Mouse (Mus musculus) yolk sac, embryonic 10.5 days (tissue): ENCODE measurements around the gene Lct.
"Not testable (repeated sequence)": the region's sequence is repeated elsewhere in the genome, so short reads cannot be mapped to it uniquely, and the experiment has no call there.

Experiments used
- DNase-seq: peaks from one replicate; pipeline ENCODE4 v3.0.0-alpha.2; 2017; ENCODE audit warnings: low spot score

Lct gene

DNA sequence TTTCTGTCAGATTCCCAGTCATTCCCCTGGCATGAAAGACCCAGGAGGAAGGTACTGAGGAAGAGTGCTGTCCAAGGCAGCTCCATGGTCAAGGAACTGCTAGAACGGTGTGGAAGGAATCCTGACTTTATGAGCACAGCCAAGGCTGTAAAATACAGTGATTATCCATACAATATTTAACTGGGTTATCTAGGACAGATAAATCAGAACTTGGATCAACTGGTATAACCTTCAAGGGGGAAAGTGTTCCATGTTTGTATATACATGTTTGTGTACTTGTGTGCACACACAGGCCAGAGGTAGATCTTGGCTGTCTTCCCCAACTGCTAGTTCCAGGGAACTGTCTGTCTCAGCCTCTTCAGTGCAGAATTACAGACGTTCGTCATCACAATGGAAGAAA, at the start of gene Lct:
Gene Lct, minus strand, starts transcription at position 101 of the 400 bp plus-strand sequence.
- no peak for DNase-seq

DNA sequence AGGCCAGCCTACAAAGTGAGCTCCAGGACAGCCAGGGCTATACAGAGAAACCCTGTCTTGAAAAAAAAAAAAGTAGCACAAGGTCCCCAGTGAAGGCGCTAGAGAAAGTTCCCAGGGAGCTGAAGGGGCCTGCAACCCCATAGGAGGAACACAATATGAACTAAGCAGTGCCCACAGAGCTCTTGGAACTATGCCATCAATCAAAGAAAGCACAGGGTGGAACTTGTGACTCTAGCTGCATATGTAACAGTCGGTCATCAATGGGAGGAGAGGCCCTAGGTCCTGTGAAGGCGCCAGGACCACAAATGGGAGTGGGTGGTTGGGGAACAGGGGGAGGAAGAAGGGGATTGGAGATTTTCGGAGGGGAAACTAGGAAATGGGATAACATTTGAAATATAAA, 48.7 kb upstream of the Lct start:
- no peak for DNase-seq

- no peak for DNase-seq
Observed at GRCm38 (mm10) chr1:128372143-128372860, 44.2 kb upstream of the Lct start.

DNA sequence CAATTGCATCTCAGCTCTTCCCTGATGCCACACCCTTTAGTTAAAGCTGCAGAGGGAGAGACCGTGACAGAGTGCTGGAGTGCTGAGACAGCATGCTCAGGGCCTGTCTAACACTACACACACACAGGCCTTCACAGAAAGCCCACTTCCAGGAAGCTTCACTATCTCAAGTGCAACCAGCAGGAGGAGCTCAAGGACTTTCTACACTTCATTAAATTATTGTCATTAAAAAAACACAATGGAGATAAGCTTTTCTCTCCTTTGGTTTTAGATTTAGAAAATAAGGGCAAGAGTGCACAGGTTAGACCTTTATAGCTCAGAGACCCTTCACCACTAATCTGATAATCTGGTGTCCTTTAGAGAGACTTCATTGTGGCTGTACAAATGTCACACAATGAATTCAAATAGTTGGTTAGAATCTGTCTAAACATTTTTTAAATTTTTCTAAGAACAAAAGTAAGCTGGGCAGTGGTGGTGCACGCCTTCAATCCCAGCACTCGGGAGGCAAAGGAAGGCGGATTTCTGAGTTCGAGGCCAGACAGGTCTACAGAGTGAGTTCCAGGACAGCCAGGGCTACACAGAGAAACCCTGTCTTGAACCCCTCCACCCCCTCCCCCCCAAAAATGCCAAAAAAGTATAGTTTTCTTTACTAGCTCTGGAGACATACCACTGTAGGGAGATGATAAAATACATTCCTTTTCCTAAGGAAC, 40.8 kb upstream of the Lct start:
- DNase-seq: no peak

DNA sequence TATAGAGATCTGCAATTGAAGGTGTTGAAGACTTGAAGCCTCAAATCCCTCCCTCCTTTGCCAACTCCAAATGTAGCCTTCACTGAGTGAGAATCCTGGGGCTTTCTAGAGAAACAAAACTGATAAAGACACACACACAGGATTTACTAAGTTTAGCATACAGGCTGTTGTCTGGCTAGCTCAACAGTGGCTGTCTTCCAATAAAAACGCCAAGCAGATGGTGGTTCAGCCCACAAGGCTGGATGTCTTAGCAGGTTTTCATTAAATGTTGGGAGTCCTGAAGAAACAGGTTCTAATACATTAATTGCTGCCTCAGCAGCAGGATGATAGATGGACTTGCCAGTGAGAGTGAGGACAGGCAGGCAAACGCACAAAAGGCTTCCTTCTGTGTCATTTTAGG, 32.5 kb upstream of the Lct start:
- no peak for DNase-seq

GRCm38 (mm10) chr1:128359554-128360376, 31.6 kb upstream of the Lct start, which contains the start of gene Mcm6:
Mcm6 (minus strand) TSS chr1:128359664.
- peak; percentile 96 for DNase-seq

- DNase-seq: no peak
Observed at GRCm38 (mm10) chr1:128358916-128359553, 30.9 kb upstream of the Lct start.

- no peak for DNase-seq
Observed at GRCm38 (mm10) chr1:128358276-128358675, 30.2 kb upstream of the Lct start.

DNA sequence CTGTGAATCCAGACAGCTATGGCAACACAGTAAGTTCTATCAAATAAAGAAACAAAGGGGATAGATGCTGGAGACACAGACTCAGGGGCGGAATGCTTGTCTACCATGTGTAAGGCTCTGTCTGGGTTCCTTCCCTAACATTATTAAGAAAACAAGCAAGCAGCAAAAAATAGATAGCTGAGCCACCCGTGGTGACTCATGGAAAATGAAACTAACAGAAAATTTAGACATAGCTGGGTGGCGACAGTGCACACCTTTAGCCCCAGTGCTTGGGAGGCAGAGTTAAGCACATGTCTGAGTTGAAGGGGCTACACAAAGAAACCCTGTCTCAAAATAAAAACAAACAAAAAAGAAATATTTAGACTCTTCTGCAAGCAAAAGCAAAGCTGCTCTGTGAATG, 29.3 kb upstream of the Lct start:
- DNase-seq: no peak

GRCm38 (mm10) chr1:128353092-128353491, 25.0 kb upstream of the Lct start:
- no peak for DNase-seq

GRCm38 (mm10) chr1:128344232-128344631, 16.1 kb upstream of the Lct start:
- DNase-seq: no peak

DNA sequence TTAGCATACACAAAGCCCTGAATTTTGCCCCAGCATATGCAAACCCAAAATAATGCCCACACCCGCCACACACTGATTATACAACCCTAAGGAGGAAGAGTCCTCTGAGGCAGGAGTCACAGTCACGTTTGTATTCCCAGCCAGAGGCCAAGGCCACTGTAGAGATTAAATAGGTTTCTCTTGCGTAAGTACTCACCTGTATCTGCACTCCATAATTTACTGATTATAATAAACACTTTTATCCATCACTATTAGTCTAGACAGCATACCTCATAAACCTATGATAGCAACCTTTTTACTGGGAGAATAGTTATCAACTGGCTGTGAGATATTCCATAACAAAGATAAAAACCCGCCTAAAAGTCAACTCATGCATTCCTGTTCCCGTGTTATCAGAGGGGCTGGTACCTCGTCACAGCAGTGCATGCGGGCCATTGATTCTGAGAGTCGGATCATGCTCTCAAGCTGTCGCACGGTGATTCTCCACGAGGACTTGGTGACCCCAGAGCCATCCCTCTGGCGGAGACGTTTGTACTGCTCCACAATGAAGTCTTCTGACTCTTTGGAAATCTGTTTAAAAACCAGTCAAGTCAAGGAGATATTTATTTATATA, 9.7 kb upstream of the Lct start:
- no peak for DNase-seq

DNA sequence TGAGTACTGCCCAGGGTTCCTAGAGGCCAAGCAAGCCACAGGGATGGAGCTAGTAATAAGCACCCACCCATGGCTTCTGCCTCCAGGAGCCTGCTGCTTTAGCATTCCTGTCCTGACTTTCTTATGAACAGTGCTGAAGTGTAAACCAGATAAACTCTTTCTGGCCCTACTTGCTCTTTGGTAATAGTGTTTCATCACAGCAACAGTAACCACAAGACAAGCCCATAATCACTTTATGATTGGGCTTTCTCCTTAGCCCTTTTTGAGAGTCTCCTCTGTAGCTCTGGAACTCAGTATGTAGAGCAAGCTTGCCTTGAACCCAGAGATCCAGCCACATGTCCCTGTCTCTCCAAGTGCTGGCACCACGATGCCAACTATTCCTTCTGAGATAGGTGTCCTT, 2.2 kb upstream of the Lct start:
- DNase-seq: no peak

DNA sequence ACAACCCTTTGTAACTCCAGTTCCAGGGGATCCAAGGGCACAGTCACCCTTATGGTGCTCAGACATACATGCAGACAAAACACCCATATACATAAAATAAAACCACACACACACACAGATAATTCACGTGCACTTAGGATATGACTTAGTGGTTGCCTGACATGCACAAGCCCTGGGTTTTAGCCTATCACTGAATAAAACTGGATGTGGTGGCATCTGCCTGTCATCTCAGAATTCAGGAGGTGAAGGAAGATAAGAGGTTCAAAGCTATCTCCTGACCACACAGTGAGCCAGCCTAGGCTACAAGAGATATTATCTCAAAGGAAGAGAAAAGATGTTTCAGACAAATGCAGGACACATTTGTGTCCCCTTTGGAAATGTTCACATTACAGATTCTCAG, 953 bp downstream of the Lct start:
- DNase-seq: no peak

DNA sequence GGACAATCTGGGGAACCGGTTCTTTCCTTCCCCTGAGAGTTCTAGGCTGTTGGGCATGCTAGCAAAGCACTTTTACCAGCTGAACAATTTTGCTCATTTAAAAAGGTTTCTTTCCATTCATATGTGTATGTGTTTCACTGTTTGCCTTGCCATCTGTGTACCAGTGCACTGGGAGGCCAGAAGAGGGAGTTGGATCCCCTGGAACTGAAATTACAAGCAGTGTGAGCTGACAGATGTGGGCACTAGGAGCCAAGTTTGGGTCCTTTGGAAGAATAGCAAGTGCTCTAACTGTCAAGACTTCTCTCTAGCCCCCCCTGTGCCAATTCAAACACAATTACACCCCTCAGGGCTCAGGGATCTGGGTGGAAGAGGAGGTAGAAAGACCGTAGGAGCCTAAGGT, 3.3 kb downstream of the Lct start:
- no peak for DNase-seq

GRCm38 (mm10) chr1:128323026-128323643, 5.0 kb downstream of the Lct start:
- DNase-seq: peak; percentile 70

- not testable (repeated sequence) for DNase-seq
Observed at GRCm38 (mm10) chr1:128319266-128319665, 8.9 kb downstream of the Lct start.

- DNase-seq: no peak
Observed at GRCm38 (mm10) chr1:128314665-128315064, 13.5 kb downstream of the Lct start.

GRCm38 (mm10) chr1:128309043-128309442, 19.1 kb downstream of the Lct start:
- no peak for DNase-seq

GRCm38 (mm10) chr1:128303900-128304299, 24.2 kb downstream of the Lct start:
- no peak for DNase-seq
